Mouse (Mus musculus) liver, postnatal 0 days (tissue): ENCODE data around the gene Depdc1b. TPM values are rescaled to one million over a fixed set of nuclear protein-coding genes. Genes with fewer than 3 reads are reported as not detected.
A peak's percentile ranks its signal among the peaks of the same experiment; 100 is the strongest.

Experiments
- ATAC-seq: fragments of 200-750 bp; cut with Nextera tagmentation; 2 replicates; pipeline ENCODE4 v1.8.0; 2017; ENCODE audit warnings: mild to moderate bottlenecking, moderate library complexity
- DNase-seq: peaks from one replicate; pipeline ENCODE4 v3.0.0-alpha.2; 2016
- H3K27ac ChIP-seq: fragments of 300-500 bp; sonication (generic); 2 replicates; pipeline ENCODE4 v1.5.1; 2014; ENCODE audit warnings: antibody characterized with exemption, moderate library complexity, mild to moderate bottlenecking, low read depth
- H3K27me3 ChIP-seq: fragments of 300-500 bp; sonication (generic); 2 replicates; pipeline ENCODE4 v1.6.1; 2014; ENCODE audit warnings: low read length, control low read depth, mixed read lengths; ENCODE audit not compliant: insufficient read depth
- H3K36me3 ChIP-seq: fragments of 300-500 bp; sonication (generic); replicated peaks from 2 replicates; pipeline ENCODE4 v1.6.1; 2014; ENCODE audit warnings: mild to moderate bottlenecking, control low read depth, low read length, moderate library complexity, mixed read lengths; ENCODE audit not compliant: insufficient read depth
- H3K4me1 ChIP-seq: fragments of 300-500 bp; sonication (generic); 2 replicates; pipeline ENCODE4 v1.6.1; 2014; ENCODE audit warnings: antibody characterized with exemption, mild to moderate bottlenecking, control low read depth; ENCODE audit not compliant: insufficient read depth
- H3K4me2 ChIP-seq: fragments of 300-500 bp; sonication (generic); 2 replicates; pipeline ENCODE4 v1.6.1; 2014; ENCODE audit warnings: low read depth, mild to moderate bottlenecking, low read length, moderate library complexity, mixed read lengths
- H3K4me3 ChIP-seq: fragments of 300-500 bp; sonication (generic); 2 replicates; pipeline ENCODE4 v1.5.1; 2014; ENCODE audit warnings: low read depth, low read length
- H3K9ac ChIP-seq: fragments of 300-500 bp; sonication (generic); replicated peaks from 2 replicates; pipeline ENCODE4 v1.6.1; 2014; ENCODE audit warnings: mild to moderate bottlenecking, moderate library complexity
- H3K9me3 ChIP-seq: fragments of 300-500 bp; sonication (generic); 2 replicates; pipeline ENCODE4 v1.6.1; 2016; ENCODE audit warnings: mild to moderate bottlenecking, control low read depth, low read length, mixed read lengths
- CTCF ChIP-seq: sonication (generic); IDR thresholded peaks from 2 replicates; pipeline ENCODE4 v1.5.1; 2016; ENCODE audit warnings: antibody characterized with exemption, low read depth
- EP300 ChIP-seq: IDR thresholded peaks from 2 replicates; pipeline ENCODE4 v1.6.1; 2016; ENCODE audit warnings: antibody characterized with exemption, low read depth, mild to moderate bottlenecking
- WGBS: fragments of 180-500 bp; shearing (Covaris S2); extraction: QIAGEN DNeasy Blood & Tissue Kit; methylation state at CpG from one replicate; pipeline ENCODE4 v1.1.7; 2014; ENCODE audit not compliant: insufficient replicate concordance; 5-methylcytosine and 5-hydroxymethylcytosine counted together
- polyA plus RNA-seq: library from polyadenylated mRNA; unstranded; fragments of >200 nt; fragmentation: Nextera tagmentation; extraction: Ambion mirVana; gene quantifications from 2 replicates; pipeline ENCODE4 v1.2.1, GENCODE M21; 2015

The Depdc1b gene
- polyA plus RNA-seq, 1 experiment from 2014 or later: 6.5 TPM

DNA sequence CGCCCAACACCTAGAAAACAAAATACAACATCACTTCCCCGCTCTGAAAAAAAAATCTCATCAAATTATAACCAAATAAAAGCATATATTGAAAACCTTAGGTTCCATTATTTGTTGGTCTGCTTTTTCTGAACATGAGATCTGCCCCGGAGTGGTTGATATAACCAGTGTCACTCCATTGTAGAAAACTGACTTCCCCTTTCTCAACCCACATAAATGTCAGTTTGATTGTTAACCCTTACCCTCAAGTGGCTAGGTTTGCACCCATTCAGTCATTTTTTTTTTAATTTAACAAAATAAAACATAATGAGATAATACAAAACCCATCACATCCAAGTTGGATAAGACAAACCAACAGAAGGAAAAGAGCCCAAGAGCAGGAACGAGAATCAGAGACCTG, 25.8 kb upstream of the Depdc1b start:
- H3K4me1 ChIP-seq: no peaks in the 10 kb centered on the region
- TF ChIP-seq EP300 (no peak), CTCF (no peak)
- DNase-seq: no peak
- no peaks in the 10 kb centered on the region for H3K36me3 ChIP-seq
- H3K27me3 ChIP-seq: no peaks in the 10 kb centered on the region
- H3K4me3 ChIP-seq: no peak overlapping the region
- no peak overlapping the region for H3K27ac ChIP-seq
- no peak for ATAC-seq
- 62% methylated on average over 4 of the region's 4 CpGs for WGBS
- no peaks in the 10 kb centered on the region for H3K9me3 ChIP-seq
- H3K9ac ChIP-seq: no peak overlapping the region
- H3K4me2 ChIP-seq: no peak overlapping the region

DNA sequence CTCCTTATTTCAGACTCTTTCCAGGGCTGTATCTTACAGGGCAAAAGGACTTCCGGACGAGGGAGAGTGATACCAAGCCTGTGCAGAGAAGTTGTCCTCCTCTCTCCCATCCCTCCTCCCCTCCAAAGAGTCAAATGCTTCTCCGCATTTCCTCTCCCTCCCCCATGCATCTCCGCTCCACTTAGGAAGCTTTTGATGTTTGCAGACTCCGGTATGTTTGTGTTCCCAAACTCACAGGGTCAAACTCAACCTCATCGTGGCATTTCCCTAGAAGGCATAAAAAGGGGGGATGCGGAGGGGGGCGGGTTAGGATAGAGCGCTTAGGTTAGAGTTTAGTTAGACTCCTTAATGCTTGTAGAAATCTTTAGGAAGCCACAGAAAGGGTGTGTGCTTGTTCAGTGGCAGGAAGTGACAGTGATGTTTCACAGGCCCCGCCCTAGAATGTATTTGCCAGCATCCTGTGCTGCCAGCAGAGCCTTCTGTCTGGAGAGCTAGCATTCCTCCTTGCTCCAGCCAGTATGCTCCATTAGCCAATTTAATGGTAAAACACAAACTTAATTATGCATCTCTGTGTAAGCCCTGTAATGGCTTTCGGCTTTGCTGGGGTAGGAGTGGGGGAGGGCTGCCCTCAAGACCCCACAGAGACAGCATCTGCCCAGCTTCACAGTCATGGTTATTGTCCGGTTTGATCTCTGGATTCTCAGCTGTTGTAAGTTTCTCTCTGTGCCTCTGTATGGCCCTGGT, 18.6 kb upstream of the Depdc1b start:
- Histone ChIP-seq H3K9ac (peak overlapping the region; percentile 51), H3K4me3 (peak overlapping the region; percentile 43), H3K27me3 (no peaks in the 10 kb centered on the region), H3K36me3 (no peaks in the 10 kb centered on the region), H3K4me1 (peaks cover 7% of the 10 kb centered on the region), H3K4me2 (peak overlapping the region; percentile 73), H3K27ac (peak overlapping the region; percentile 80), H3K9me3 (no peaks in the 10 kb centered on the region)
- peak; percentile 87 for ATAC-seq
- peak; percentile 62 for DNase-seq
- 9% methylated on average over 12 of the region's 12 CpGs for WGBS
- TF ChIP-seq CTCF (no peak), EP300 (no peak)

DNA sequence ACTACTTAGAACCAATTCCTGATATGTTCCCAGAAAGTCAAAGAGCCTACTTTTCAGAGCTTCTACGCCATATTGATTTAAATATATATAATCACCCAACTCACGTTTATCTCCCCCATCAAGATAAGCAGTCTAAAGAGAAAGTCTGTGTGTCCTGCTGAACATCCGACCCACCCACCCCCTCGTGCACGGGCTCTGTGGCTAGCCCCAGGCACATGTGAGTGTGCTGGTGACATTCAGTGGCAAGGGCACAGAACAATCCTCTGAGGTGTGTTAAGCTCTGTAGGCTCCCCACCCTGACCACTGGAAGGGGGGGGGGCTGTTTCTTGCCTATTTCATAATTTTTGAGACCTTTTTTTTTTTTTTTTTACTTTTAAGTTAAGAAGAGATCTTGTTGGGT, 17.9 kb upstream of the Depdc1b start:
- no peaks in the 10 kb centered on the region for H3K27me3 ChIP-seq
- no peaks in the 10 kb centered on the region for H3K36me3 ChIP-seq
- TF ChIP-seq EP300 (no peak), CTCF (no peak)
- H3K4me1 ChIP-seq: peaks cover 7% of the 10 kb centered on the region
- 37% methylated on average over 5 of the region's 5 CpGs for WGBS
- H3K27ac ChIP-seq: no peak overlapping the region
- DNase-seq (no peak), ATAC-seq (no peak)
- no peak overlapping the region for H3K4me2 ChIP-seq
- no peaks in the 10 kb centered on the region for H3K9me3 ChIP-seq
- no peak overlapping the region for H3K9ac ChIP-seq
- H3K4me3 ChIP-seq: no peak overlapping the region

DNA sequence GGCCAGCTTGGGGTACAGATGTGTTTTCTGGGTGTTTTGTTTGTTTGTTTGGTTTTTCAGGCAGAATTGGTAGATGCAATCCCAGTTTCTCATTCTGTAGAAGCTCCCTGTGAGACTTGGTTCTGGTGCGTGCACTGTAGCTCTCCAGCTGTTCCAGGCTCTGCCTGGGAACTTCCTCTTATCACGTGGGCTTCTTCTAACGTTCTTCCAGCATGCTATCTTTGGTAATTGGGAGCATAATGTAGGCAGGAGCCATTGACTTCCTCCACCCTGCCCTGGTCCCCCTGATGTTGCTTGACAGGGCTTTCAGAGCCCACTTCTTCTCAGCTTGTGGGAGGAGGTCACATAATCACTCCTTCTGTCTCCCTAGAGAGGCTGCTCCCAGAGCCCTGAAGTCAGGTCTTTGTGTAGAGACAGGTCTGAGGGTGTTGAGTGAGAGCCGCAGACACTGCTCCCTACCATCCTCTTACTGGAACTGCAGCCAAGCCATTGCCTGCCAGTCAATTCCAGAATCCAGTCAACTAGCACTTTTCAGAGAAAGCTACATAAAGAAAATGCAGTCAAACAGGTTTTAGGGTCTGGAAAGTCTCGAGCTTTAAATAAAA, 15.7 kb upstream of the Depdc1b start:
- no peak for TF ChIP-seq EP300
- TF ChIP-seq CTCF: peak; percentile 49
- Histone ChIP-seq H3K9ac (no peak overlapping the region), H3K4me3 (no peak overlapping the region), H3K27me3 (no peaks in the 10 kb centered on the region), H3K27ac (no peak overlapping the region), H3K4me1 (peaks cover 7% of the 10 kb centered on the region), H3K36me3 (no peaks in the 10 kb centered on the region), H3K4me2 (no peak overlapping the region), H3K9me3 (no peaks in the 10 kb centered on the region)
- DNase-seq: no peak
- WGBS: 18% methylated on average over 5 of the region's 5 CpGs
- ATAC-seq: no peak

DNA sequence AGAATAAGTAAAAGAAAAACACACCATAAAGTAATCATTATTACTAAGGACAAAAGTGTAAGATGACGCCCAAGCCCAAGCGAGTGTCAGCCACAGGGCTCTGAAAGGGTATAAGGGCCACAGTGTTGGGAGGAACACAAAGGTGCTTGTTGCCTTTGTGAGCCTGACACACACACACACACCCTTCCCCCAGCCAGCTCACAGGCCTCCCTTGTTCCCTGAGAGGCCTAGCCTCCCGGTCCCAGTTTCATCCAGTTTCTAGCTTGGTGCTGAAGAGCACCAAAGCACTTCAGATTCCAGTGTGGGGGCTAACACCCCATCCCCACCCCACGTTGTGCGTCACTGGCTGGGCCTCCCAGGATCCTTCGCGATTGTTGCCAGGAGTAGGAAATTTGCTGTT, 14.7 kb upstream of the Depdc1b start:
- Histone ChIP-seq H3K4me1 (peaks cover 7% of the 10 kb centered on the region), H3K4me3 (no peak overlapping the region), H3K27ac (no peak overlapping the region), H3K4me2 (no peak overlapping the region), H3K36me3 (no peaks in the 10 kb centered on the region), H3K9ac (no peak overlapping the region), H3K27me3 (no peaks in the 10 kb centered on the region), H3K9me3 (no peaks in the 10 kb centered on the region)
- 75% methylated on average over 7 of the region's 7 CpGs for WGBS
- no peak for TF ChIP-seq EP300
- no peak for TF ChIP-seq CTCF
- ATAC-seq (no peak), DNase-seq (no peak)

DNA sequence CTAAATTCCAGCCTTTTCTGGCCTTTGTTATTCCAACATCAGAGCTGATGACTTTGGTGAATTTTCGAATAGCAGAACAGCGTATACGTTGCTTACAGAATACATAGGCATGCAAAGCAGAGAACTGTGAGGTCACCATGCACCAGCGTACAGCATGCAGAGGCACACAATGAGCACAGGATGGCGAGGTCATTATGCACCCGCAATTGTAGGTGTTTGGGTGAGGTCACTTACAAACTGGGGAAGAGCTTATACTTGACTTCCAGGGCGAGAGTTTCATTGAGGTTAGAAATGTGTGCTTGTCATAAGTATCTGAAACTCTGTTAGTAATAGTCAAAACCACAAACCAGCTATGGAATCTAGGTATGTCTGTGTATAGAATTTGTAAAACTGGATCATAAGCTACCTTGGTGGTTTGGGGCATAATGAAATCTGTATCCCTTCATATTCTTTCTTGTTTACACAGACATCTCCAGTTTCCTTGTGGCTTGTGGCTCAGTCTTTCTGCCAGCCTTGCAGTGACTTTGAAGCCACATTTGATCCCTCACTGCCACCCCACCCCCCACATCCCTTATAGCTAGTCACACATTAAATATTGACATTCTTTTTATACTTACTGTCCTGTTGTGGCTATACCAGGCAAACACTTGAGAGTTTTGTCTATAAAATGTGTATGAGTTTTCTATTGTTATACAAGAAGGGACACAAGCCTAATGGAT, 13.0 kb upstream of the Depdc1b start:
- H3K4me2 ChIP-seq: no peak overlapping the region
- H3K4me1 ChIP-seq: no peaks in the 10 kb centered on the region
- 72% methylated on average over 7 of the region's 7 CpGs for WGBS
- no peaks in the 10 kb centered on the region for H3K9me3 ChIP-seq
- no peak overlapping the region for H3K27ac ChIP-seq
- no peaks in the 10 kb centered on the region for H3K27me3 ChIP-seq
- no peak overlapping the region for H3K4me3 ChIP-seq
- H3K9ac ChIP-seq: no peak overlapping the region
- DNase-seq (no peak), ATAC-seq (no peak)
- TF ChIP-seq CTCF (no peak), EP300 (no peak)
- no peaks in the 10 kb centered on the region for H3K36me3 ChIP-seq
